9 mouse cellular contexts compared by ENCODE assay signal in genomic region chr2:102401352-102401692, GRCm38 (mm10). TPM values are rescaled to one million over a fixed set of nuclear protein-coding genes. Genes with fewer than 3 reads are reported as not detected.
DNase-seq lines count a peak whose midpoint lies in the region; ATAC-seq and TF ChIP-seq lines count a peak whose summit lies in the region.
"Had no signal": no experiment of that assay in that cellular context is flagged by ENCODE, and none has a peak within 500 bp of the region (broad histone marks: within the 10 kb centered on the region; RNA-seq: fewer than 3 reads in every experiment).

No protein-coding gene starts in this region.

- no peaks in the 10 kb centered on the region for H3K27me3 ChIP-seq in embryonic facial prominence, embryonic 11.5 days (ENCODE audit: control insufficient read depth, insufficient read depth, low read length)
- no peaks in the 10 kb centered on the region for H3K27me3 ChIP-seq in intestine, embryonic 15.5 days (replicated peaks)
- no peaks in the 10 kb centered on the region for H3K27me3 ChIP-seq in myocyte (ENCODE audit: control insufficient read depth, insufficient read depth, insufficient read length)

- H3K27ac ChIP-seq in layer of hippocampus, adult 2 months, result peak overlapping the region; percentile 98
- H3K27ac ChIP-seq in embryonic facial prominence, embryonic 11.5 days (replicated peaks; ENCODE audit: low read depth, low read length), result peak overlapping the region; percentile 84
- H3K27ac ChIP-seq in intestine, embryonic 15.5 days, result peak overlapping the region; percentile 97

- H3K9ac ChIP-seq in embryonic facial prominence, embryonic 11.5 days (replicated peaks; ENCODE audit: low read length), result peak overlapping the region; percentile 92
- peak overlapping the region; percentile 88 for H3K9ac ChIP-seq in intestine, embryonic 15.5 days

- WGBS in embryonic facial prominence, embryonic 11.5 days, result 19% methylated on average over 6 of the region's 6 CpGs
- 18% methylated on average over 6 of the region's 6 CpGs for WGBS in intestine, embryonic 15.5 days

- TF ChIP-seq POLR2A in myocyte (IDR thresholded peaks at IDR 0.05; ENCODE audit: insufficient read length, low read depth), result no peak

- no peaks in the 10 kb centered on the region for H3K4me1 ChIP-seq in embryonic facial prominence, embryonic 11.5 days (ENCODE audit: control insufficient read depth, insufficient read depth, low read length)
- H3K4me1 ChIP-seq in intestine, embryonic 15.5 days (replicated peaks), result peaks cover 10% of the 10 kb centered on the region; the same call in 1 of the 2 replicates

- peaks cover 40% of the 10 kb centered on the region for H3K79me2 ChIP-seq in myocyte (ENCODE audit: control insufficient read depth, insufficient read depth)

- peak overlapping the region; percentile 86 for H3K4me2 ChIP-seq in embryonic facial prominence, embryonic 11.5 days (ENCODE audit: low read depth, low read length)
- peak overlapping the region; percentile 90 for H3K4me2 ChIP-seq in intestine, embryonic 15.5 days (replicated peaks)
- peak overlapping the region; percentile 80 for H3K4me2 ChIP-seq in myocyte (ENCODE audit: low read depth)

- no peaks in the 10 kb centered on the region for H3K36me3 ChIP-seq in embryonic facial prominence, embryonic 11.5 days (replicated peaks; ENCODE audit: control insufficient read depth, insufficient read depth, low read depth, low read length)
- H3K36me3 ChIP-seq in intestine, embryonic 15.5 days, result no peaks in the 10 kb centered on the region
- no peaks in the 10 kb centered on the region for H3K36me3 ChIP-seq in myocyte (ENCODE audit: control insufficient read depth, insufficient read depth)

- H3K9me3 ChIP-seq in embryonic facial prominence, embryonic 11.5 days (replicated peaks; ENCODE audit: control insufficient read depth, low read length), result no peaks in the 10 kb centered on the region
- no peaks in the 10 kb centered on the region for H3K9me3 ChIP-seq in intestine, embryonic 15.5 days

- 0 out of 2 replicates have a peak, but pooled peaks have one; percentile 5 for TF ChIP-seq CTCF in layer of hippocampus, adult 2 months (conservative IDR thresholded peaks at IDR 0.05)

- H3ac ChIP-seq in myocyte (ENCODE audit: control insufficient read depth, insufficient read length), result peak overlapping the region; percentile 92

- no peak for ATAC-seq in embryonic facial prominence, embryonic 11.5 days (replicated peaks; ENCODE audit: insufficient number of reproducible peaks, low FRiP score, low TSS enrichment, low read depth)
- peak; percentile 44; the same call in 1 of the 2 replicates for ATAC-seq in intestine, embryonic 15.5 days

- H3K4me3 ChIP-seq in layer of hippocampus, adult 2 months, result peak overlapping the region; percentile 79
- H3K4me3 ChIP-seq in embryonic facial prominence, embryonic 11.5 days (ENCODE audit: low read depth, low read length), result peak overlapping the region; percentile 65
- peak overlapping the region; percentile 75 for H3K4me3 ChIP-seq in intestine, embryonic 15.5 days (replicated peaks)
- H3K4me3 ChIP-seq in myocyte, result peak overlapping the region; percentile 28

- no peak for DNase-seq in layer of hippocampus, adult 2 months (ENCODE audit: low spot score in 2 of 2)
- no peak for DNase-seq in layer of hippocampus, adult 18-20 months (ENCODE audit: low spot score in 2 of 2)
- no peak for DNase-seq in embryonic facial prominence, embryonic 11.5 days (ENCODE audit: low spot score)
- no peak for DNase-seq in frontal cortex, postnatal 25 days (ENCODE audit: low spot score in 2 of 2)
- DNase-seq in adrenal gland, adult 2 months, result no peak
- no peak for DNase-seq in cerebellum, postnatal 25 days

TF ChIP-seq in myocyte, 11 proteins besides CTCF, POLR2A, EP300 and RAD21:
- TF ChIP-seq POLR2AphosphoS2 (IDR thresholded peaks at IDR 0.05; ENCODE audit: insufficient read length, low read depth), result no peak
- no peak for TF ChIP-seq TCF3 (IDR thresholded peaks at IDR 0.05; ENCODE audit: insufficient read length, low read depth)
- TF ChIP-seq MYOG (IDR thresholded peaks at IDR 0.05; ENCODE audit: control insufficient read depth in 1 of 3, insufficient read depth in 1 of 3, insufficient read length in 2 of 3, low read depth in 2 of 3), result no peak
- no peak for TF ChIP-seq SRF (IDR thresholded peaks at IDR 0.05; ENCODE audit: control insufficient read depth, insufficient read length, low read depth)
- no peak for TF ChIP-seq USF1 (IDR thresholded peaks at IDR 0.05; ENCODE audit: low read depth)
- TF ChIP-seq E2F4 (IDR thresholded peaks at IDR 0.05; ENCODE audit: insufficient read depth), result no peak
- no peak for TF ChIP-seq TCF12 (IDR thresholded peaks at IDR 0.05; ENCODE audit: insufficient read depth, poor library complexity, severe bottlenecking)
- no peak for TF ChIP-seq MAX (IDR thresholded peaks at IDR 0.05; ENCODE audit: low read depth)

RNA-seq across cellular contexts. Expression of gene Trim44, which starts 6.3 kb away (rescaled TPM):
- 100 to 1,000 TPM; 169 to 171 TPM for total RNA-seq in layer of hippocampus, adult 2 months (2021)
- 100 to 1,000 TPM; 169 to 180 TPM for total RNA-seq in layer of hippocampus, adult 18-20 months (2021)
- 35.5 and 35.7 TPM in 2 replicates for polyA plus RNA-seq in embryonic facial prominence, embryonic 11.5 days (2014; fragmentation: Nextera tagmentation; extraction: Ambion mirVana)
- polyA plus RNA-seq in intestine, embryonic 15.5 days (2015; fragmentation: Nextera tagmentation; extraction: Ambion mirVana), result 21.1 and 25.5 TPM in 2 replicates
- polyA plus RNA-seq in myocyte (2012; fragmentation: generic; extraction: Trizol), result 16.5 TPM
- total RNA-seq in adrenal gland, adult 2 months (2021), result 10 to 100 TPM; 59.9 to 61.0 TPM
- polyA plus RNA-seq in adrenal gland, adult 2 months (2012; rRNA removed), result 20.6 and 20.9 TPM in 2 replicates

RNA-seq across cellular contexts. Expression of gene Fjx1, which starts 51.0 kb away (rescaled TPM):
- total RNA-seq in layer of hippocampus, adult 2 months (2021), result 10 to 100 TPM; 52.9 to 53.6 TPM
- total RNA-seq in layer of hippocampus, adult 18-20 months (2021), result 10 to 100 TPM; 53.2 to 53.7 TPM
- polyA plus RNA-seq in embryonic facial prominence, embryonic 11.5 days (2014; fragmentation: Nextera tagmentation; extraction: Ambion mirVana), result 12.2 and 13.3 TPM in 2 replicates
- 6.7 and 7.8 TPM in 2 replicates for polyA plus RNA-seq in intestine, embryonic 15.5 days (2015; fragmentation: Nextera tagmentation; extraction: Ambion mirVana)
- 0.83 TPM for polyA plus RNA-seq in myocyte (2012; fragmentation: generic; extraction: Trizol)
- under 1 TPM; 0.35 to 0.66 TPM for total RNA-seq in adrenal gland, adult 2 months (2021)
- polyA plus RNA-seq in adrenal gland, adult 2 months (2012; rRNA removed), result 0.70 and 1.6 TPM in 2 replicates
- polyA plus RNA-seq: activated CD4-positive, CD25-positive, alpha-beta regulatory T cell, adult 4 months had no signal

Comparison
In these comparisons a context has a peak if more than half of its experiments do, and no peak if none do; other contexts are left out.
1. H3K4me3 ChIP-seq: peak in every context shown above with its lines; median percentile 79 in layer of hippocampus, adult 2 months; 75 in intestine, embryonic 15.5 days; 65 in embryonic facial prominence, embryonic 11.5 days; 28 in myocyte.